Mouse (Mus musculus) lung, postnatal 0 days (tissue): ENCODE measurements around the gene Mocs1.

ENCODE experiments used
- CTCF ChIP-seq: IDR thresholded peaks from 2 replicates; pipeline ENCODE4 v1.5.1; 2016; ENCODE audit warnings: antibody characterized with exemption, mild to moderate bottlenecking
- EP300 ChIP-seq: IDR thresholded peaks from 2 replicates; pipeline ENCODE4 v1.6.1; 2016; ENCODE audit warnings: antibody characterized with exemption, mild to moderate bottlenecking, control low read depth

DNA sequence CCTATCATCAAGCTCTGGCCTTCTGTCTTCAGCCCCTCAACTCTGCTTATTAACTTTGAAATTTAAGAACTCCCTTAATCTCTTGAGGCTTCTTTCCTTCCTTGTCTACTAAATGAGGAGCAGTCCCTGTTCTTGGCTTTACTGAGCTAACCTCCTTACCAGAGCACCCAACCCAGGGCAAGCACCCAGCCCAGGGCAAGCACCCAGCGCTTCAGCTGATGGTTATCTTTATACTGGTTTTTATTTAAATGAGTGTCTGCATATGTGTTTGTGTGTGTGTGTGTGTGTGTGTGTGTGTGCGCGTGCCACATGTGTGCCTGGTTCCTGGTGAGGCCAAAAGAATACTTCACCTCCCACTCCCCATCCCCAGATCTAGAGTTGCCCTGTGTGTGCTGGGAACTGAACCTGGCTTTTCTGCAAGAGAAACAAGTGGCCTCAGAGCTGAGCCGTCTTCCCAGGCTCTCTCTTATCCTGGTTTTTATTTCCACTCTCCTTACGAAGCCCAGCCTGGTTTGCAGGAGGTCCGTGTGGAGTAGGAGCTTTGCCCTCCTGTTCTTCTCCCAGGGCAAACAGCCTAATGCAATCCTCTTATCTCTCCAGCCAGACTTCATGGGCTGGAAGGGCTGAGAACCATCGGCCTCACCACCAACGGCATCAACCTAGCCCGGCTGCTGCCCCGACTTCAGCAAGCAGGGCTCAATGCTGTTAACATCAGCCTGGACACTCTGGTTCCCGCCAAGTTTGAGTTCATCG lies 10.8 kb downstream of the Mocs1 start:
- no peak for TF ChIP-seq CTCF
- no peak for TF ChIP-seq EP300
